Mouse (Mus musculus): ENCODE results near the gene Gas6. TPM values are rescaled to one million over a fixed set of nuclear protein-coding genes. Genes with fewer than 3 reads are reported as not detected.

Gas6 gene
- total and polyA plus RNA-seq, 3 experiments = not detected

- TF ChIP-seq EP300 (IDR thresholded peaks at IDR 0.05; ENCODE audit: low read depth in 1 of 2, low read length in 2 of 2) (no peak), TCF12 (IDR thresholded peaks at IDR 0.05; ENCODE audit: low read depth, low read length) (no peak), ZNF384 (IDR thresholded peaks at IDR 0.05; ENCODE audit: low read depth, low read length) (no peak), RAD21 (IDR thresholded peaks at IDR 0.05; ENCODE audit: low read depth, low read length) (no peak), ELF1 (IDR thresholded peaks at IDR 0.05; ENCODE audit: low read depth, low read length) (no peak), JUND (IDR thresholded peaks at IDR 0.05; ENCODE audit: low read depth, low read length) (no peak), RCOR1 (IDR thresholded peaks at IDR 0.05; ENCODE audit: low read depth, low read length) (no peak), TAL1 (IDR thresholded peaks at IDR 0.05; ENCODE audit: low read length) (no peak), GATA1 (IDR thresholded peaks at IDR 0.05; ENCODE audit: low read depth, low read length) (no peak), MAX (IDR thresholded peaks at IDR 0.05; ENCODE audit: low read length) (no peak), GABPA (IDR thresholded peaks at IDR 0.05; ENCODE audit: low read depth, low read length) (no peak), BHLHE40 (IDR thresholded peaks at IDR 0.05; ENCODE audit: borderline replicate concordance, low read depth, low read length) (no peak), MXI1 (IDR thresholded peaks at IDR 0.05; ENCODE audit: low read depth, low read length) (no peak), SMC3 (IDR thresholded peaks at IDR 0.05; ENCODE audit: low read depth, low read length) (no peak)
- Histone ChIP-seq H3K27ac (ENCODE audit: control insufficient read depth, low read depth, low read length) (peak overlapping the region; percentile 36), H3K9me3 (replicated peaks; ENCODE audit: insufficient read depth, low read length) (no peaks in the 10 kb centered on the region), H3K79me2 (ENCODE audit: control insufficient read depth, insufficient read depth, low read length, poor library complexity) (no peaks in the 10 kb centered on the region), H3K9ac (ENCODE audit: control insufficient read depth, low read depth, low read length, poor library complexity, severe bottlenecking) (no peak overlapping the region), H3K4me3 (ENCODE audit: control insufficient read depth in 1 of 2, insufficient read depth in 1 of 2, low read depth in 2 of 2, low read length in 2 of 2) (no peak overlapping the region), H3K4me1 (ENCODE audit: control insufficient read depth in 1 of 2, insufficient read depth in 2 of 2, low read length in 2 of 2) (peaks cover 9 to 26% of the 10 kb centered on the region in 2 experiments), H3K36me3 (ENCODE audit: control insufficient read depth in 1 of 2, insufficient read depth in 2 of 2, low read length in 2 of 2) (peaks cover 0 to 14% of the 10 kb centered on the region in 2 experiments; a peak in 2 of 4 replicates), H3K27me3 (ENCODE audit: control insufficient read depth in 1 of 2, insufficient read depth in 2 of 2, low read length in 2 of 2) (no peaks in the 10 kb centered on the region)
- no peak for DNase-seq (ENCODE audit: low read depth, low spot score)
These were observed 36.1 kb upstream of the Gas6 start for GRCm38 (mm10) chr8:13530401-13530800.

DNA sequence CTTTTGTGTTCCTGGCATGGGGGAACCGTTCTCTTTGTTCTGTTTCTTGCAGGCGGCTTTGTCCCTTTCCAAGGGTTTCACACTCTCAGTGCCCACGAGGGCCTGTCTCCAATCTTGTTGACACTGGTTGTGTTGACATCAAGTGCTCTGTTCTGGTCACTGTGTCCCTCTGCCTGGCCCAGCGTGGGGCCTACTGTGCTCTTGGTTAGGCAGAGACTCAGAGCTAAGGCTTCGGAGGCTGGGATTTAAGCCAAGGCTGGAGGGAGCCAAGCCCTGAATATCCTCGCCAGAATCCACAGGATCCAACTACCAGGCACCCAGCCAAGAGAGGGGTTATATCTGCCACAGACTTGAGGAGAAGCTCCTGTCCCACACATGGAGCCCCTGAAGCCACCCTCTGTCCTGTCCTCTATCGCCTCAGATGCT lies 35.6 kb upstream of the Gas6 start:
- no peaks in the 10 kb centered on the region for H3K9me3 ChIP-seq (replicated peaks; ENCODE audit: insufficient read depth, low read length)
- TF ChIP-seq CTCF (IDR thresholded peaks at IDR 0.05 in 2 of 3, conservative IDR thresholded peaks at IDR 0.05 in 1 of 3; ENCODE audit: control insufficient read depth in 1 of 3, insufficient read depth in 1 of 3, low read depth in 2 of 3, low read length in 3 of 3, poor library complexity in 1 of 3, severe bottlenecking in 1 of 3) (no peak), MAFK (IDR thresholded peaks at IDR 0.05; ENCODE audit: borderline replicate concordance, low read depth, low read length) (no peak)
- H3K79me2 ChIP-seq (ENCODE audit: control insufficient read depth, insufficient read depth, low read length, poor library complexity) = no peaks in the 10 kb centered on the region
- peaks cover 9 to 26% of the 10 kb centered on the region in 2 experiments for H3K4me1 ChIP-seq (ENCODE audit: control insufficient read depth in 1 of 2, insufficient read depth in 2 of 2, low read length in 2 of 2)
- peak; percentile 37 for DNase-seq (ENCODE audit: low read depth, low spot score)
- H3K27ac ChIP-seq (ENCODE audit: control insufficient read depth, low read depth, low read length) = no peak overlapping the region
- no peak overlapping the region for H3K4me3 ChIP-seq (ENCODE audit: control insufficient read depth in 1 of 2, insufficient read depth in 1 of 2, low read depth in 2 of 2, low read length in 2 of 2)
- H3K9ac ChIP-seq (ENCODE audit: control insufficient read depth, low read depth, low read length, poor library complexity, severe bottlenecking) = no peak overlapping the region
- peaks cover 0 to 14% of the 10 kb centered on the region in 2 experiments; a peak in 2 of 4 replicates for H3K36me3 ChIP-seq (ENCODE audit: control insufficient read depth in 1 of 2, insufficient read depth in 2 of 2, low read length in 2 of 2)
- H3K27me3 ChIP-seq (ENCODE audit: control insufficient read depth in 1 of 2, insufficient read depth in 2 of 2, low read length in 2 of 2) = no peaks in the 10 kb centered on the region

Measured in MEL (cell line).